Mouse (Mus musculus) liver, adult 2 months (tissue): ENCODE measurements around the gene Fyb2.

ENCODE experiments used
- CTCF ChIP-seq: fragments of 200-500 bp; IDR thresholded peaks from 2 replicates; pipeline ENCODE4 v1.5.1; 2011; ENCODE audit warnings: low read depth, low read length, control low read depth
- POLR2A ChIP-seq: fragments of 200-500 bp; IDR thresholded peaks from 2 replicates; pipeline ENCODE4 v1.6.1; 2011; ENCODE audit warnings: low read length, control low read depth; ENCODE audit not compliant: insufficient read depth; ENCODE audit errors: extremely low read depth

DNA sequence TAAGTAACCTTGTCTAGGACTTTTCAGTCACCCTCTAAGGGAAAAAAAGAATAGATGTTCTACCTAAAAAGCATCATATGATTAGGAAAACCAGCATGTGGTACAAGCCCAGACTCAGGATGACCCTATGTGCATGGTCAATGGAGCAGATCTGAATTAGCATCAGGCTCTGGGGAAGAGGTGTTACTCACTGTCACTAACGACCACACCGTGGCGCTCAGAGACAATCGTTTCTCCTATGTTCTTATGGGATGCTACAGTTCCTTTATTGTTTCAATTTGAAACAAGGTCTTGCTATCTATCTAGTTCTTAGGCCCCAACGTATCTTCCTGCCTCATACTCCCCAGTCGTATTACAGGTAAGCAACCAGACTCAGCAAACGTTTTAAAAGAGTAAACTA lies 119.9 kb downstream of the Fyb2 start:
- TF ChIP-seq CTCF (no peak), POLR2A (no peak)
